Mouse (Mus musculus): ENCODE data around the gene E2f1.

Gene E2f1

DNA sequence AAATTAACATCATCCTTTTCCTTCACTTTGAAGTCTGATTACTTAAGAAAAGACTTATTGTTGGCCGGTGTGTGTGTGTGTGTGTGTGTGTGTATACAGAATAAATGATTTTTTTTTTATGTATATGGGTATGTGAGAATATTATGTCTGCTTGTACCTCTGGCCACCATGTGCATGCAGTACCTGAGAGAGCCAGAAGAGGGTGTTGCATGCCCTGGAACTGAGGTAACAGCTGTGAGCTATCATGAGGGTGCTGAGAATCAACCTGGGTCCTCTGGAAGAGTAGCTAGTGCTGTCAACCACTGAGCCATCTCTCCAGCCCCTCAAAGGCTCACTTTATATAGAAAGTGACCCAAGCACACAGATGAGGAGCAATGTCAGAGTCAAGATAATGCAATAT is 11.7 kb upstream of the E2f1 start:
- DNase-seq: no peak

DNA sequence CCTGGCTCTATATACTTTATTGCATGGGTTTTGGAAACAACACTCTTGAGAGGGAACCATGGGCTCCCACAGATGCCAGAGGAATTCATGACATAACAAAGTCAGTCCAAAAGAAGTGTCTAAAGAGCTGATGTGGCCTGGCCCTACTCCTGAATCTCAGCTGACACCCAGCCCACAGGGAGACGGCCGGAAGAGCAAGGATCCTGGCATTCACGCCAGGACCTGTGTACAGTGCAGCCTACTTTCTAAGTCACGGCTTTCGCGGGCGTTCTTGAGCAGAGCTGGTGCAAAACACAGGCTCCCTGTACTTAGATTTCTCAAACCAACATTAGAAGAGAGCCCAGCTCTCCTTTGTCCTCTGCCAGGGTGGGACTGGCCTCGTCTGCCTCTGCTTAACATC is 10.9 kb upstream of the E2f1 start:
- no peak for DNase-seq

DNA sequence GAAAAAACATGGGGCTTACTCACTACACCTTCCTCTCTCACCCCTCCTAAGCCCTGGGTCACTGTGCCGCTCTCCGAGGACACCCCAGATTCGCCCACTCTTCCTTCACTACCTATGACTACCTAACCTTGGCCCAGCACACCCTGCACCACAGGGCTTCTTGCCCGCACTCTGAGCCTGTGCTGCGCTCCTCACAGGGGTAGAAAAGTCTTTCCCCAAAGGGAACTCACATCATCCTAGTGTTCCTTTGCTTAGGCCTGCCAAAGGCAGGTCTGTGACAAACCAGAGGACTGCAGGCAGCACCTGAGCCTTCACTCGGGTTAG is 8.0 kb upstream of the E2f1 start:
- no peak for DNase-seq

DNA sequence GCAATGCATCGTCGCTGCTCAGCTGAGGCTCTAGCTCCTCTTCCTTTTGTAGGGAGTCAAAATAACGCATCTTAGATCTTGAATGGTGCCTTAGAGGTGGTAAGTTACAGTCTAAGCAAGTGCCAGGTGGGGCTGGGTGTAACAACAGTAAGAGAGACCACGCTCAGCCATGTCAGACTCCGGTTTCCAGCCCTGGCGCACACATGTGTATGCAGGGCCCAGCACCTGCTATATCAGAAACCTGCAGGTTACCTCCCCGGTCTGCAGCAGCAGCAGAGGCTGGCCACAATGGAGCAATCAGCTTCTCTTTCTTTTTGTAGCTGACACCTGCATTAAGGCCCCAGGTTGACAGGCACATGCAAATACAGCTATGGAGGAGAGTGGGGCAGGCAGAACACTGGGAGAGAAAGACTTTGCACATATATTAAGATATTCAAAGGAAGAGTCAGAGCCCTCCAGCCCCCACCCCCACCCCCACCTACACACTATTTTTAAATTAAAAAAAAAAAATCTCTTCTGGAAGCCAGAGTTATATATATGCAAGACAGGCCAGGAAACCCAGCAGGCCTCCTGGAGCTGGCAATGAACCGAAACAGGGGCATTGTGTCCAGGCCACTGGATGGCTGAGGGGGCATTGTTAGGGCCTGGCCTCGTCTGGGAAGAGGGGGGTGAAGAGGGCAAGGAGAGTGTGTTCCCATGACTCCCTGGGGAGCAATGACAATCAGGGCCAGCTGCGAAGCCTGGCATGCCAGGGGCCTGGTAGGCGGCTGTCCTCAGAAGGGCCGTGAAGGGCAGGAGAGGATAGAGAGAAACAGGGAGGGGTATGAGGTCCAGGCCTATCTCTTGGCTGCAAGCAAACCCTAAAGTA is 7.4 kb upstream of the E2f1 start:
- DNase-seq: no peak

DNA sequence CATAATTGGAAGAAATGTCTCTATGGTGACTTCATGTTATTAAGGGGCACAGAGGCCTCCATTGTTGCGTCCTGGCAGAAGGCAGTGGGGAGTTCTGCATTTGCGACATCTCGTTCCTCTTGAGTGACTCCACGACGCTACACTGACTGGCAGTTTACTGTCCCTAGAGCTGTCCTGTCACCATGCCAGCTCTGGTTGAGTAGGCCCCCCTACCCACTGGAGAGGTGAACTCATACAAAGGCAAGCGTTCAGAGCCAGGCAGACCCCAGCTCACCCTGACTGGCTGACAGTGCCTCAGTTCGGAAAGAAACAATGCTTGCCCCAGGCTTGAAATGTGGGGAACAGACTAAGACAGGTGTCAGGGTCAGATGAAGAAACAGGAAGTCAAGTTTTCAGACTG is 4.6 kb upstream of the E2f1 start:
- no peak for DNase-seq

DNA sequence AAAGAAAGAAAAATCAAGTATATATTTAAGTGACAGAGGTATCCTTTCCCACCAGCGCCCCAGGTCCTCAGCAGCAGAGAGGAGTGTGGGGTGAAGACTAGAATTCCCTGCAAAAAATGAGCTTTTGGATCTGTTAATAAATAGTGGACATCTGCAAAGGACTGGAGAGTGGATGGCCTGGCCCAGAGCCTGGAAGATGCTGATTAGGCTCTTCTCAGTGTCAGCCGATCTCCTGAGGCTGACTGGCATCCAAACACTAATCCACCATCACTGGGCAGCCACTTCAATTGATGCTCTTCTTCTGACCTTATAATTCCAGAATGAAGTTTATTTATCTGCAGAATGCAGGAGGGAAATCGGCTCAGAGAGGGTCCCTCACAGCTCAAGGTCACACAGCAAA is 3.3 kb upstream of the E2f1 start:
- no peak for DNase-seq

DNA sequence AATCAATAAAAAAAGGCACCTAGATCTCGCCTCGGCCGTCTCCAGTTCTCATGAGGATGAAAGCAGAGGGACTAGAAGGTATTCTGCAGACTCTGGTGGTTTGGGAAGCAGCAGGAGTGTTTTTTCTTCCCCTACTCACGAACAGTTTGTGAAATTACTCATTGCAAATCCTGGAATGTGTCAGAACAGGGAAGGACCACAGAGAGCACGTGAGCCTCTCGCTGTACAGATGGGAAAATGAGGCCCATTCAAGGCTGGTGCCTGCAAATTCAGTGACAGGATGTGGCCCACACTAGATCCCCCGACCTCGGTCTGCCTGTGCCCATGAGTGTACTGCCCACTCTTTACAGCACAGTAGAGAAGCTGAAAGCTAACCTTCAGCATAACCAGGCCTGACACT is 2.3 kb upstream of the E2f1 start:
- no peak for DNase-seq

DNA sequence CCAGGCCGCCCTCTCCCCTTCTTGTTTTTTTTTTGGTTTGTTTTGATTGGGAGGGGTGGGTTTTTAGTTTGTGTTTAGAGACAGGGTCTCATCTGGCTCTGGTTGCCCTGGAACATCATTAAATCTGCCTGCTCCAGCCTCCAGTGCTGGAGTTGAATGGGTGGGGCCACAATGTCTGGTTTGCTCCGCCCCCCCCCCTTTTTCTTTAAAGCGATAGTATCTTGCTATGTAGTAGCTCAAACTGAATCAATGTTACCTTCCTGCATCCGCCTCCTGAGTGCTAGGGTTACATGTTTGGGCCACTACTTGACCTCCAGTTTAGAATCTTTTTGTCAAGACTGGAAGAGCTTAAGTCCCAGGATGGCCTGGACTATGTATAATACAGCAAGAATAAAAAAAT is 1.6 kb upstream of the E2f1 start:
- DNase-seq: no peak

DNA sequence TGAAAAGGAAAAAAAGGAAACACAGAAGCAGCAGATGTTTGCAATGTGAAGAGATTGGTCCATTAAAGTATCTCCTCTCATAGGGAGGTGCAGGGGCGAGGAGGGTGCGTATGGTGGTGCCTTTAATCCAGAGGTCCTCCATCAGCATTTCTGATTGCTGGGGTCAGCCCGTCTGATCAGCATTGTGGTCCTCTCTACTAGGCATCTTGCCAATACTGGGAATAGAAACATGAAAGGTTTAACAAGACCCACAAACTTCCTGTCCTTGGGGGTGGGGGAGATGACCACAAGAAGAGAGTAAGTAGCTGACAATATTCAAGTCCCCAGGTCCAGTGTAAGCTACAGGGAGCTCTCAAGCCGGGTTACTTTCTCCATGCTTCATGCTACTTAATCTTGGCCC is 974 bp upstream of the E2f1 start:
- no peak for DNase-seq

DNA sequence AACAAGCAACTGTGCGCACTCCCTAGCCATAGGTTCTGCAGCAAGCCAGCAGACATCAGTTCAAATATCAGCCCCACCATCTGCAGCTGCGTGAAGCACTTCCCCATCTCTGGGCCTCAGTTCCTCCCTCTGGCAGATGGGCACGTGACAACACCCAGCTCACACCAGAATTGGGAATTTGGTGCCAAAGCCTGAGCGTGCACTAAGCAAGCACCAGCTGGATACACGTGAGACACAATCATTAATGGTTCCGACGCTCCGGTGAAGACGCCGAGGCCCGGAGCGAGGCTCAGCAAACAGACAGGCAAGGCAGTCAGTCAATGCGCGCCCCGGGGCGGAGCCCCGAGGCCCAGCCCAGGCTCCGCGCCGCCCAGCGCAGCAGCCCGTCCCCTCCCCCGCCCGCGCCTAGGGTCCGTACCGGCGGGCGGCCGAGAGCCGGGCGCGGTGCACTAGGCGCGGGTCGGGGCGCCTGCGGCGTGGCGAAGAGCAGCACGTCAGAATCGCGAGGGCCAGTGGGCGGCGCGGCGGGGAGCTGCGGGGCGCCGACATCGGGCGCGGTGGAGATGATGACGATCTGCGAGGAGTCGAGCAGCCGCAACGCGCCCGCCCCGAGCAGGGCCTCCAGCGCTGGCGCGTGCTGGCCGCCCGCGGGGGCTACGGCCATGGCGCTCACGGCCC is 482 bp downstream of the E2f1 start:
- peak; percentile 52 to 56 for DNase-seq

DNA sequence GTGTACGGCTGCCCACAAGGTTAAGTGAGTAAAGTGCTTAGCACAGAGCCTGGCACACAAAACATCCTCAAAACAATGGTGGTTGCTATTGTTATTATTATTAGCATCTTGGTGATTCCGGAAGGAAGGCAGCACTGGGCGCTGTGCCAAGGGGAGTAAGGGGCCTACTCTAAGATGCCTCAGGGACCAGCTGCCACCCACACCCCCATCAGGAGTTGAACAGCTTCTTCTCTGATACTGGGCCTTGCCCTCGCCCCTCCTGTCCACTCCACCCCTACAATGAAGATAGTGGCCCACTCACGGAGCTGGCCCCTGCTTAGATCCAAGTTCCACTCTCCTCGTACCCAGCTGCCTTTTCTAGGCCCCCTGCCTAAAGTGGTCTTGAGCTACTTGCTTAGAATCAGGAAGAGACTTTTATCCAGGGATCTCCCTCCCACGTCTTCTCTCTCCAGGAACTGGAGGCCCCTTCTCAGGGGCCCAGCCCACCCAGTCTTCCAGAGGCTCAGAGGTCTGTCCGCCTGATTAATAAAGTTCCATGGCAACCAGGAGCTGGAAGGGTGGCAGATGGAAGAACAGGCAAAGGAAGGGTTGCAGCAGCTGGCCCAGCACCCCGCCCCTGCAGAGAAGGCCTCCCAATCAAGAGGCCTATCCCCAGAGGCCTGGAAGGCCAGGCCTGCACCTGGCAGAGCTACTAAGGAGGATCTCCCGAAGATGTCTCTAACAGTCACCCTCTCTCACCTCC is 1.2 kb downstream of the E2f1 start:
- no peak for DNase-seq

DNA sequence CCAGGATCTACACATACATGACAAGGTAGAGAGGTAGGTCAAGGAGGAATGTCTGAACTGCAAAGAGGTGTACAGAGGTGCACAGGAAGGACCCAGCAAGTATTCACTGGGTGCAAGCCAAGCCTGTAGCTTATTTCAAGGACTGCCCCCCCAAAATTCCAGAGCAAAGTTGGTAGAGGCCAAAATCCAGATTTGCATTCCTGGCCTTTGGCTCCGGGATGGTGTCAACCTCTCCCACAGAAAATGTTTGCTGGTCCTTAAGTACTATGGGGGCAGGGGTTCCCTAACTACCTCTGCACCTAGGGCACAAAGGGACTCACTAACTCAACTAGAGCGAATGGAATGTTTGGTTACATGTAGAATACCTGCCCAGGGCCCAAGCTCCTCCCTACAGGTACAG is 1.9 kb downstream of the E2f1 start:
- DNase-seq: peak; percentile 56 to 57

DNA sequence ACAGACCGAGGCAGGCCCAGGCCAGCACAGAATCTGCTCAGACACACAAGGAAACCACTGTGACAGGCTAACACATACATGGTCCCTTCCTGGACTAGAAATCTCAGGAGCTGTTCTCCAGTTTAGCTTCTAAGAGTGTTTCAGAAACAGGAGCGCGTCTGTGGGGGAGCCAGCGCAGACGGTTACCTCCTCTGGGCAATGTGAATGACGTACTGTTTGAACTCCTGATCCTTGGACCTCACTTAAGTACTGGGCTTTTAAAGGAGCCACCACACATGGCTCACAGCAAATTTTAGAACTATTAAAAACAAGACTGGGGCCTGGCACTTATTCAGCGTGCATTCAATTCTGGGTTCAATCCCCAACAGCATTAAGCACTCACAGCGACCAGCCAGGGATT is 3.1 kb downstream of the E2f1 start:
- DNase-seq: no peak

DNA sequence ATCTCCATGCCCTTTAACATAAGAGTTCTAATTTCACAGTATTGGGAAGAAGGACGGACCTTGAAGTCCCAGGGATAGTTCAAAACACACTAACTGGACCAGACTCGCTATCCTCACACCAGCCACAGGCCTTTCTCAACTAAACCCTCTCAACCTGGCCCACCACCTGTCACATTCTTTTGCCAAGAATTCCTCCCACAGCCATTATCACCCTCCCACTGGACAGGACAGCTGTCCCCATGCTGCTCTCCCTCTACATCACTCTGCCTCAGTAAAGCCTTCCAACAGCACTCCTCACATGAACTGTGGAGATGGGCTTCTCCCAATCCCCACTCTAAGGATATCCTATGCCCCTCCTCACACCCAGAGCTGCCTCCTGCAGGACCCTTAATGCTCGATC is 4.1 kb downstream of the E2f1 start:
- no peak for DNase-seq

DNA sequence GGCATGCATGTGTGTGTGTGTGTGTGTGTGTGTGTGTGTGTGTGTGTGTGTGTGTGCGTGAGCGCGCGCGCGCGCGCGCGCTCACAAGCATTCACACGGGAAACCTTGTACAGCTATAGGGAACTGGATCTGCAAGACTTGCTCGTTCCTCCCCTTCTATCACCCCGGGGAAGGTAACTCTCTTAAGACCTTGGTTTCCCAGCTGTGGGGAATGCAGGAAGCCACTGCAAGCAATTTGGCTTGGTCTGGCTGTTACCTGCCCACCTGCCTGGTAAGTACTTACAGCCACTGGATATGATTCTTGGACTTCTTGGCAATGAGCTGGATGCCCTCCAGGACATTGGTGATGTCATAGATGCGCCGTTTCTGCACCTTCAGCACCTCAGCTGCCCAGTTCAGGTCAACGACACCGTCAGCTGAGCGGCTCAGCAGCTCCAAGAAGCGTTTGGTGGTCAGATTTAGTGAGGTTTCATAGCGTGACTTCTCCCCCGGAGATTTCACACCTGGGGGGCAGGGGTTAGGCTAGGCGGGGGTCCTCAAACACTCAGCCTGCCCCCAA is 6.0 kb downstream of the E2f1 start:
- no peak for DNase-seq

DNA sequence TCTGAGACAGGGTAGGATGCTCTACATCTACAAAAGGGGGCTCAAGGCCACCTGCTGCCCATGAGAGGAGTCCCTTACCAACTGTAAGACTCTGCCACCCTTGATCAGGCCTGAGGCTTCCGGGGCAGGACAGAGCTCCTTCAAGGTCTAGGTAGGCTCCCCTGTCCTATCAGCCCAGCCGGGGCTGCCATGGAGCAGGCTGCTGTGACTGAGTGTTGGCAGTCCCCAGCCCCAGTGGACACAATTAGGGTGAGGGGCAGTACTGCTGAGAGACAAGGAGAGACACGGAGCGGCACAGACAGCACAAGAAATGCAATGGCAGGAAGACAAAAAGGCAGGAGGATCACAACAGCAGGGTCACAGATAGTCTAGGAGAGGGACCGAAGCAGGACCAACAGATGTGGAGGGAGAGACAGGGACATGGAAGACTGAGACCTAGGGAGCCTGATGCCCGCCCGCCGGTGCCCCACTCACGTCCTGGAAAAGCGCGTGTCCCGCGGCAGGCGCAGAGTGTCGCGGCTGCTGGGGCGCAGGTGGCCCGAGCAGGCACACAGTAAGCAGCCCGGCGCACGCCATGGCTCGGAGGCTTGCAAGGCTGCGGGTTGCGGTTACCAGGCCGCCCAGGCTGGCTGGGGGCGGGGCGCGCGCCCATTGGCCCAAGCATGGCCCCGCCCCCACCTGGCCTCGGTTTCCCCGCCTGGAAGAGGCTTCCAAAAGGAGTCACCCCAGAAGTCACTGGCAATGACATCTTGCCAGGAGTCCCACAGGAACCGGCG is 11.2 kb downstream of the E2f1 start, which contains the start of gene Necab3:
Gene Necab3, minus strand, starts transcription at position 627 of the 776 bp plus-strand sequence.
- DNase-seq: no peak

DNA sequence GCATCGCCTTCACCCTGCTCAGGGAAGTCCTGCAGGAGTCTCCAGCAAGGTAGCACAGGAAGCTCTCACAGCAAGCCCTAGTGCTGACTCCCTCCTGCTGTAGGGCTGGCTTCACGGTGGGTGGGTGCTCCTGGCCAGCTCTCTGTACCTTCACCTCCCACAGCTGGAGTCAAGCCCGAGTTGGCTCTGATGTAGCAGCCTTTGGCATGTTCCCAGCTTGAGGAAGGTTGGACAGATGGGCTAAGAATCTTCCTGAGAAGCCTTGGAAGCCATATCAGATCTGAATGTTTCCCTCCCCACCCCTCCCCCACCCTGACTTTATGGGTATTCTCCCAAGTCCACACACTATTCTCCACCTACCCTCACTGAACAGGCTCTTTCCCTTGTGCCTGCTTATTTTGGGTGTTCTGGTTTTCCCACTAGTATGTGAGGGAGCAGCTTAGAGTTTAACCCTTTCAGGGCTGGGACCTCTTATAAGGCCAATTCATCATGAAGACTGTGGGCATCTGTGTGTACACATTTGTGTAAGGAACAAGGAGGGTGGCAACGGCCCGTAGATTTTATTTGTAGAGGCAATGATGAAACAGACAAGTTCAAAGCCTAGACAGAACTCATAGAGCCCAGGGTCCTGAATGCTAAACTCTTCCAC is 12.4 kb downstream of the E2f1 start:
- peak in 1 of 2 experiments; percentile 38 for DNase-seq

DNA sequence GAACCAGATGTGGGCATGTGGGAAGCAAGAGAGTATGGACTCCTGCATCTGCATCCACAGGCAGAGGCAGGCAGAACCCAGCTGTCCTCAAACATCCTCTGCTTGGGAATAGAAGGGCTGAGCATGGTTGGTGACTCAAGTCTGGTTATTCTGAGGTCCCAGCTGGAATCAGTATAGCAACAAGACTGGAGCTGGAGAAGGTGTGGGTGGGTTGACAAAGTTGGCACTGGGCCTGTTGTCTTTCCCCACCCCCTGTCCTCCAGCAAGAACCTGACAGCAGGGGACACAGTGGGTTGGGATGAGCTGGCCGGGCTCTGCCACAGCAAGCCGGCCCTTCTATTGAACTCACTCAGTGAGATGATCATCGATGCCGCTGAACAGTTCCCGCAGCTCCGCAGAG is 14.5 kb downstream of the E2f1 start:
- no peak for DNase-seq

DNA sequence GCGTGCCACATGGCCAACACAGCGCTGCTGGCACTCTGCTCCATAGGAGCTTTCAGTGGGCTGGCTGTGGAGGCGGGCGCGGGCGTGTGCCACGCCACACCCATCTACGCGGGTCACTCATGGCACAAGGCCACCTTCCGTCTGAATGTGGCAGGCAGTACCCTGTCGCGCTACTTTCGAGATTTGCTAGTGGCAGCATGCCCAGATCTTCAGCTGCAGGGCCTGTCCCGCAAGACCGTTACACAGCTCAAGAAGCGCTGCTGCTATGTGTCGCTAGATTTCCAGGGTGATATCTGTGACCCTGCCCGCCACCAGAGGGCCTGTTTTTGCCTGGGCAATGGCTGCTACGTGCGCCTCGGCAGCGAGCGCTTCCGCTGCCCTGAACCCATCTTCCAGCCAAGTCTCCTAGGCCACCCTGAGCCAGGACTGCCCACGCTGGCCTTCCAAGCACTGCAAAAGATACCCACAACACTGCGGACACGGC is 17.2 kb downstream of the E2f1 start:
- DNase-seq: peak; percentile 77 to 87

DNA sequence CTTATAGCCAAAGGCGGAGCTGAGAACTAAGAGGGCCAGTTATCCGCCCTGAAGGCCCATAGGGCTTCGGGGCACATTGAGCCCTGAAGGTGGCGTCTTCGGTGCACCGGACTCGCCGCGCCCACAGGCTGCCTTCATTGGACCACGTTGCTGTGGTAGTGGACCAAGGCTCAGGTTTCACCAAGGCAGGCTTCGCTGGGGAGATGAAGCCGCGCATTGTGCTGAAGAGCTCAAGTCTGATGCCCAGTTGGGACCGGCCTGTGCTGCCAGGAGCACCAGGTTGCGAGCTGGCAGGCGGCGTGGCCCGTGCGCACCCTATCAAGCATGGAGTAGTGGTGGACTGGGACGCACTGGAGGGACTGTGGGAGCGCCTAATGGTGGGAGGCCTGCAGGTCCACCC is 17.8 kb downstream of the E2f1 start:
- DNase-seq: no peak

DNA sequence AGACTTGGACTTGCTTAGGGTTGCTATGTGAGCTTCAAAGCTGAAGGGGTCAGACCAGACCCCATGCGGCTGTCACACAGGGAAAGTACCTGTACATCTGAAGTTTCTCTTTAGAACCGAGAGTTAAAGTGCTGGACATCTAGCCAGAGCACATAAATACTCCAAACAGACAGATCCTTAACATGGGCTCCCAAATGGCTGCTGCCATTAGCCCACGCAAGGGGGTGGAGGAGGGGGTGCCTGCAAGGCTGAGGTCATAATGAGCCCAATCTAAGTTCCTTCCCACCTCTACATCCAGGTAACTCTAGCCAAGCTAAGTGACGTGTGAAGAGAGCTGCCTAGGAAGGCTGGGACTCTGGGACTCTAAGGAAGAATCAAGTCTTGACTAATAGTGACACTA is 18.2 kb downstream of the E2f1 start, which contains the start of gene Actl10:
Gene Actl10, plus strand, starts transcription at position 301 of the 400 bp plus-strand sequence.
- DNase-seq: no peak

DNA sequence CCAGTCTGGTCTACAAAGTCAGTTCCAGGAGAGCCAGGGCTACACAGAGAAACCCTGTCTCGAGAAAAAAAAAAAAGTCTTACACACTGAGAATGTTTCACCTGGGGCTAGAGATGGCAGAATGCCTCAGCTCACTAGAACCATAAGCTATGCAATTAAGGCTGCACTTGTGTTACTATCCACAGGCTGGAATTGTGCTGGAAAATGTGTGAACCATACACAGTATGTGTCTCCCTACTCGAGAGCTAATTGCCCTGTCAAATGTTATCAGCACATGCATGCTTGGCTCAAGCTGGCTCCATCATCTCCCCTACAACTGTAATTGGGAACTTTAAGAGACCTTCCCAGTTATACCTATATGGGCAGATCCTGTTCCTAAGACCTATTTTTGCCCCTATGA is 18.8 kb downstream of the E2f1 start:
- DNase-seq: no peak
